Mouse (Mus musculus): Measurements from ENCODE around the gene Tada2a.
A peak's percentile ranks its signal among the peaks of the same experiment; 100 is the strongest.

The Tada2a gene

GRCm38 (mm10) chr11:84128943-84129798 lies at the start of gene Tada2a, which contains the start of gene Acaca:
Gene Tada2a (minus strand): TSS chr11:84129600.
Gene Acaca (plus strand): TSS chr11:84129672.
- peak; percentile 60 to 70 for DNase-seq

- DNase-seq: no peak
These were observed 49.2 kb upstream of the Tada2a start for GRCm38 (mm10) chr11:84178571-84178970.

DNA sequence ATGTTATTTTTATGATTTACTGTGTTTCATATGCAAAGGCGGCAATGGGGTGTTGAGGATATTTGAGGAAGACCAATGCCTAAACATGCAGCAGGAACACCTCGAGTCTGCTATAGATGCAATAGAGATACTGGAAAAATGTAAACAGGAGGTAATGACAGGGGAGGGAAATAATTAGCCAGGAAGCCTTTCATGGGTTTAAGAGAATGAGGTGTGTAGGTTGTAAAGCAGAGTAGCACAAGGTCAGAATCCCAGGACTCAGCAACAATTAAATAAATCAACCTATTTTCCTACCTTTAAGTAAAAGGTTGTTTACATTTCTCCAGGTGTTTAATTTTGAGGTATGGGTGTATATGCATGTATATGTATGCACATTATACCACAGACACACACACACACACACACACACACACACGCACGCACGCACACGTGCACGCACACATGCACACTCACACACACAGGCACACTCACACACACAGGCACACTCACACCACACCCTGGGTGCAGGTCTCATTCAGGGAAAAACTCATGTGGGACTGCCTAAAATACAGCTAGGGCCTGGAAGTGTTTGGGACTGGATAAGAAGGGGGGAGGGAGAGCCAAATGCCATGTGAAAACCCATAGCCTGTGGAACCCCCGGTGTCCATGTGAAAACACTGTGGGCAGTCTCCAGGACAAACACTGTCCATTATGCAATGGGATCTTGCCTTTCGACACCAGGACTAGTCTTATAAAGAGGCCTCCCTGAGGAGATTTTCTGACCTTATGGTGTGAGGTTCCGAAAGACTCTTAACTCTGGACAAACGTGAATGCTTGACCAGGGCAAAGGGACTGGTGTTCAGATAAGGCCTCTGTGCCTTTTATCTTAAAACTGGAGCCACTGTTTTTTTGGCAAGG lies 43.4 kb upstream of the Tada2a start:
- DNase-seq: no peak

DNA sequence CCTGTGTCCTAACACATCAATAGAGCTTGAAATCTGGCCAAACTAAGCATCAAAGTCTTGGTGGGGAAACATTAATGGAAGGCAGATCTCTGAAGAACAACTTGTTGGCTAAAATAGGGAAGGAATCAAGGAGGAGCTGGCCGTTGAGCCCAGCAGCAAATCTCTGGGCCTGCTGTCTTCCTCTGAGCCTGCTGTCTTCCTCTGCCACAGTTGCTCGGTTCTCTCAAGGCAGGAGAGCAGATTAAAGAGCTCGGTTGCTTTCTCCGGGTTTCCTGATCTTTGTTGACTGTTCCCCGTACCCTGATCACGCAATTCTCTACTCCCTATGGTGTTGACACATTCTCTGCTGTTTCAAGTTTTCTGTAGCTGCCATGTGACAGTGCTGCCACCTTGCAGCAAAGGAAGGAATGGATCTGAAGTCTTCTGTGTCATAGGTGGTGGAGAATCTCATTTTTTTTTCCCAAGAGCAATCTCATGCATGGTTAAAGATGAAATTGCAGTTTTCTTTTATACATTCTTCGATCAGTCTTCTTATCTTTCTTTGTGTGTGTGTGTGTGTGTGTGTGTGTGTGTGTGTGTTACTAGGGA lies 39.4 kb upstream of the Tada2a start:
- peak in 1 of 2 experiments; percentile 60 for DNase-seq

- DNase-seq: no peak
These were observed 37.7 kb upstream of the Tada2a start, which contains the start of gene Gm11437 for GRCm38 (mm10) chr11:84167046-84167526. Gene Gm11437 (minus strand): TSS chr11:84167476.

GRCm38 (mm10) chr11:84164561-84164960 lies 35.2 kb upstream of the Tada2a start:
- no peak for DNase-seq

- DNase-seq: no peak
These were observed 34.7 kb upstream of the Tada2a start for GRCm38 (mm10) chr11:84164123-84164522.

DNA sequence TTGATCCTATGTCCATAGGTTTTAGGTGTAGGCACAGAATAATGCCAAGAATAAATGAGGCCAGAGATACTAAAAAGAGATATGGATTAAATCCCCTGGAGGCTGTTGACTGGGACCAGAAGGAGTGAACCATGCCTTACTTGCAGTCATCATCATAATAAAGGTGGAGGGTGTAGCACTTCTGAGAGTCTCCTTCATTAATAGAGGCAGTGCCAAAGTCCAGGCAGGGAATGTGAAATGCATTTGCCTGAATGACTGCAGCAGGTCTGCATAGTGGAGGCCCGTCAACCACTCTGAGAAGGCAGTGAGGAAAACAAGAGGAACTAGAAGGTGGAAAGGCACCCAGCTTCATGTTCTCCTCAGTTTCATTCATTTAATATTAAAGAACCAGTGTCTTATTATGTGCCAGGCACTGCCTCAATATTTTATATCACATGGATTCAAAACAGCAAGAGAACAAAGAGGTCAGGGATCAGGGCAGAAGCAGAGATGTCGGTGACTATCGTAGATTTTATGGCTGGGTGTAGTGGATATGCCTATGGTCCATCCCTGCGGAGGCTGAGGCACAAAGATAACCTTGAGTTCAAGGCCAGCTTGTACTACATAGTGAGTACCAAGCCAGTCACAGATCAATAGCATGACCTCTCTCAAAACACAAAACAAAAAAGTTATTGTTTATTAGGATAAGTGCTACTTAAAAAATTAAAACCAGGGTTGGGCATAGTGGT lies 27.3 kb upstream of the Tada2a start:
- DNase-seq: no peak

DNA sequence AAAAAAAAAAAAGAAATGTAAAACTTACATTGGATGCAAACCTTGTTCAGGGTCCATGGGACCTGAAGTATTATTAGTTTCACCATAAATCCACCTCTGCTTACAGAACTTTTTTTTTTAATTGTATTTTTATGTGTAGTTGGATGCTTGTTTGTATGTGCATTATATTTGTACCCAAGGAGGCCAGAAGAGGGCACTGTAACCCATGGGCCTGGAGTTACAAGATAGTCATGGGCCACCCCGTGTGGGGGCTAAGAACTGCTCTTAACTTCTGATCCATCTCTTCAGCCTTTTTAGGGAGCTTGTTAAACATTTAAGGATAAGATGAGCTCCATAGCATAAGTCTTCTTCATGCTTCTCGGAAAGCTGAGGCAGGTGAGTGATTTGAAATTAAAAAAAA lies 21.5 kb upstream of the Tada2a start:
- DNase-seq: peak in 1 of 2 experiments; percentile 19

DNA sequence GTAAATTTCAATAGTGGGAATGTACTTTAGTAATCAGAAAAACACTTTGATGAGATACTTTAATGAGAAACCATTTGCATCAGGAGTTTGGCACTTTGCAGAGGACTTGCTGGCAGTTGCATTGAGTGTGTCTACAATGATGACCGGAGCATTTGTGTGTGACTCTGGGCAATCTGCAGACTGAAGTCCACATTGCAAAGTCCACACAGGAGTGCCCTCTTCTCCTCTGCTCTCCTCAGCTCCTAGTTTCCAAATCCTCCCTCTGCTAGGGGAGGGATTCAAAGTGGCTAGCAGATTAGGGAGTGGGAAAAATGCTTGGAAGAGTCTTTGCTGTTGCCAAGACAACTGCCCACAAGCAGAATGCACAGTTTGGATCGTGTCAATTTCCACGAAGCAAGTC lies 16.7 kb upstream of the Tada2a start:
- DNase-seq: peak; percentile 35 to 53

DNA sequence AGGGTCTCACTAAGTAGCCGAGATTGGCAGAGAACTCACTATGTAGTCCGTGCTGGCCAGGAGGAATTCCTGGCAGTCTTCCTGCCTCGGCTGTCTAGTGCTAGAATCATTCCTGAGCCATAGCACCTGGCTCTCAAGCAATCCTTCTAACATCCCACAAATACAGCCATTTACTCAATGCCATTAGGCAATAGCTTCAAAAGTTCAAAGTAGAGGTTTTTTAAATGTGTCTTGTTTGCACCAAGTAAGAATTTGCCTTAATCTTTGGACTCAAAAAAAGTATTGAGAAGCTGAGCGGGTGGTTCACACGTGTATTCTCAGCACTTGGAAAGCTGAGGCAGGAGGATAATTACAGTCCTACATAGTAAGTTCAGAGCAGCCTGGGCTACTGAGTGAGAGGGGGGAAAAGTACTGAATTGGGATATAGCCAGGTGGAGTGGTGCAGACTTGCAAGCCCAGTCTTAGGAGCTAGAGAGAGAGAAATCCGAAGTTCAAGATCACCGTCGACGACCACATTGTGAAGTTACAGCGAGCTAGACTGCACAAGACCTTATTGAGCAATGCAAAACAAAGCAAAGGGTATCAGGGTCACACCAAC lies 15.9 kb upstream of the Tada2a start:
- no peak for DNase-seq

DNA sequence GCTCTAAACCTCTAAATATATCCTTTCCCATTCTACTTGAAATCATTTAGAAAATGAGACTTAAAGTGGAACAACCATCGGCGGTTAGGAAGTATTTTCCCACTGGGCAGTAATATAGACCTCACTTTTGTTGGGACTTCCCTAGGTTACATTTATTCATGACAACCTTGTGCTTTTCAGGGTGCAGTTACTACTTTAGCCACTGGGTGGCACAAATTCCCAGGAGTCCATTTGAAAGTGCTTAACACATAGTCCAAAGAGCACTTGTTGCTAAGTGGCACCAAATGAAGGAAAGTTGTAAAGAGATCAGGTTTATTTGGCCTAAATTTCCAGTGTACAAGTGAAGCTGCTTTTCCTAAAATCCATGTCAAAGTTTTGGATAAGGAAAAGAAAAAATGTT lies 12.4 kb upstream of the Tada2a start:
- DNase-seq: peak; percentile 64 to 83

DNA sequence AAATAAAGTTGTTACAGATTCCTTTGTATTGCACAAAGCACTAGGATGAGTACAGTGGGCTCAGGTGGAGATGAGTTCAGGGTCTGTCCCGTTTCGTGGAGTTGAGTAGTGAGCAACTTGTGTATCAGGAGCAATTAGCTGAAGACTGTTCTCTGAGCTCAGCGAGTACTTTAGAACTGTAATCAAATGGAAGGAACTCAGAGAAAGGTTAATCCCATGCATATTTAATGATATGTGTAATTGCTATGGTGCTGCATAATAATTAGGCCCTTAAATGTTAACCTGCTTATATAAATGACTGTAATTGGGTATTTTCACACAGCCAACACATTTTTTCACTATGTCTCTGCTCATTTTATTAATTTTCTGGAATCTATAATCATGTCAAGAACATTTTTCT lies 7.1 kb upstream of the Tada2a start:
- no peak for DNase-seq

DNA sequence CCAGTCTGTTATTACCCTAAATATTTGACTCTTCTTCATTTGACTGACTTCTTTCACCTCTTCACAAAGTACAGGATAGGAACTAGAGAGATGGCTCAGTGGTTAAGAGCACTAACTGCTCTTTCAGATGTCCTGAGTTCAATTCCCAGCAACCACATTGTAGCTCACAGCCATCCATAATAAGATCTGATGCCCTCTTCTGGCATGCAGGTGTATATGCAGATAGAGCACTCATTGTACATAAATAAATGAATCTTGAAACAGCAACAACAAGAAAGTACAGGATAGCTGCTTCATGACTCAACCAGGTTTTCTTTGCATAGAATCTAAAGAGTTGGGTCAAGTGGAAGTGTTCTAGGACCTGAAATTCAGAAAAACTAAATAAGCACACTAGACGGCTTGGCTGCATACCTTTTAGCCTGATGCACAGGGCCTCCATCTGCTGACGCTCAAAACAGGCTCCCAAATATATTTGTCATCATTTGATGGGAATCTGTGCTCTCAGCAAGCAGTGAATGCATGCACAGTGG lies 5.0 kb upstream of the Tada2a start:
- DNase-seq: no peak

DNA sequence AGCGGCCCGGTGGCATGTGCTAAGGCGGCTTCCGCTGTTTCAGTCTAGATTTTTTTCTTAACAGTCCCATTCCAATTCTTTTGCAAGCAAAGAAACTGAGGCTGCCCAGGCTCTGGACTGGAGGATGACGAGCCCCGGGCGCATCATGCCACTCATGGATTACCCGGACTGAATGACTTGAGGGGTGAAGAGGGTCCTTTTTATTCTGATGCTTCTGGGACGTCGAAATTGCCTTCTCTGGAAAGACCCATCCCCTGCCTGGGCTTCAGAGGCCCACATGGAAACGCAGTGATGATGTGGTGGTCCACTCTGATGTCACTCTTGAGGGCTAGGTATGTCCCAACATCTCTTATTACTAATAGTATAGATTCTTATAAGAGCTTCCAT lies 392 bp upstream of the Tada2a start:
- no peak for DNase-seq

- no peak for DNase-seq
These were observed 1.4 kb downstream of the Tada2a start for GRCm38 (mm10) chr11:84127977-84128376.

- DNase-seq: no peak
These were observed 8.1 kb downstream of the Tada2a start for GRCm38 (mm10) chr11:84121051-84121956.

- DNase-seq: no peak
These were observed 12.0 kb downstream of the Tada2a start for GRCm38 (mm10) chr11:84117431-84117830.

DNA sequence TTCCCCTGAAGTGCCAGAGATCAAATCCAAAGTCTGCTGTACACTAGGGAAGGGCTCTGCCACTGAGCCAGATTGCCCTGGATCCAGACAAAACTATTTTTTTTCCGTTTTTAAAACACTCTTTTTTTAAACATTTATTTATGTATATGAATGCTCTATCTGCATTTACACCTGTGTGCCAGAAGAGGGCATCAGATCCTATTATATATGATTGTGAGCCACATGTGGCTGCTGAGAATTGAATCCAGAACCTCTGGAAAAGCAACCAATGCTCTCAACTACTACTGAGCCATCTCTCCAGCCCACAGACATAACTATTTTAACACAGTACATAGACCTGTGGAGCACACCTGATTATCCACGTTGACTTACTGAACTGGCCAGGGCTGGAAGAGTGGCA lies 13.2 kb downstream of the Tada2a start:
- no peak for DNase-seq

DNA sequence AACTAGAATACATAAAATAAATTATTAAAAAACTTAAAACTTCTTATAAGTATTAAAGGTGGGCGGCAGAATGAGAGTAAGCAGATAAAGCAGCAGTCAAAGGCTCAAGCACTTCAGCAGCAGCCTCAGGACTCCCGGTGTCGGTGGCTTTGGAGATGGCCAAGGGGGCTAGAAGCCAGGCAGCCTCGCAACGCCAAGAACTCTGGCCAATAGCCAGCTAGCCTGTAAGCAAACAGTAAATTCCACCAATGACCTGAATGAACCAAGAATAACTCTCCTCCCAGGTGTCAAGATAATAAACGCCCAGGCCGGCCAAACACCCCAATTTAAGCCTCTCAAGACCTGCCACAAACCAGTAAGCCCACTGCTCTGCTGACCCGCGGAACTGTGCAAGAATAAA lies 13.8 kb downstream of the Tada2a start:
- DNase-seq: no peak

GRCm38 (mm10) chr11:84113623-84114022 lies 15.8 kb downstream of the Tada2a start:
- no peak for DNase-seq

Data from kidney, adult 8-10 months (tissue).